Mouse (Mus musculus) liver, adult 2 months (tissue): ENCODE results near the gene Gramd1b.
"Not testable (repeated sequence)": the region's sequence is repeated elsewhere in the genome, so short reads cannot be mapped to it uniquely, and the experiment has no call there.

Experiments used
- CTCF ChIP-seq: fragments of 200-500 bp; IDR thresholded peaks from 2 replicates; pipeline ENCODE4 v1.5.1; 2011; ENCODE audit warnings: low read depth, low read length, control low read depth
- POLR2A ChIP-seq: fragments of 200-500 bp; IDR thresholded peaks from 2 replicates; pipeline ENCODE4 v1.6.1; 2011; ENCODE audit warnings: low read length, control low read depth; ENCODE audit not compliant: insufficient read depth; ENCODE audit errors: extremely low read depth

GRCm38 (mm10) chr9:40482351-40483084 lies 48.7 kb downstream of the Gramd1b start:
- TF ChIP-seq CTCF, POLR2A: not testable (repeated sequence)
